Mouse (Mus musculus) urinary bladder, postnatal 4 days (tissue): ENCODE results near the gene Olfr1411.

ENCODE experiments used
- DNase-seq, 2 experiments: peaks; one replicate each; pipeline ENCODE4 v3.0.0; 2021 to 2022; ENCODE audit warnings: low spot score in 2 of 2

Gene Olfr1411

DNA sequence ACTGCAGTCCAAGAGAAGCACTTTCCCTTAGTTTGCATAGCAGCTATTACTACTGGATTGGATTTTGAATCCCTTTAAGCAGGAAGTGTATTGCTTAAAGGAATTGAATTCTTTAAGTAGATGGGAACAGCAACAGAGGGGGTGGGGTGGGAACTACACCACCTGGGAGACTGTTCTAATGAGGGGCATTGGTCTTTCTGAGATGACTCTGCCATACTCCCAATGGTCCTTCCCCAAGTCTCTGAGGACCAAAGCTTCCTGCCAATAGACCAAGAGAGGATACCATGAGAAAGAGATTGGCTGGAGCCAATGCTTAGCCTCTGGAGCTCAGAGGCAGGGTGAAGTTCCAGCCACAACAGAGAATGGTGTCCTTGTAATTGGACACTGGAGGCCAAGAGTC is at the start of gene Olfr1411:
Gene Olfr1411, plus strand, starts transcription at position 301 of the 400 bp plus-strand sequence.
- DNase-seq = no peak

- no peak for DNase-seq
These were observed 48.3 kb upstream of the Olfr1411 start for GRCm38 (mm10) chr1:92545929-92546328.

DNA sequence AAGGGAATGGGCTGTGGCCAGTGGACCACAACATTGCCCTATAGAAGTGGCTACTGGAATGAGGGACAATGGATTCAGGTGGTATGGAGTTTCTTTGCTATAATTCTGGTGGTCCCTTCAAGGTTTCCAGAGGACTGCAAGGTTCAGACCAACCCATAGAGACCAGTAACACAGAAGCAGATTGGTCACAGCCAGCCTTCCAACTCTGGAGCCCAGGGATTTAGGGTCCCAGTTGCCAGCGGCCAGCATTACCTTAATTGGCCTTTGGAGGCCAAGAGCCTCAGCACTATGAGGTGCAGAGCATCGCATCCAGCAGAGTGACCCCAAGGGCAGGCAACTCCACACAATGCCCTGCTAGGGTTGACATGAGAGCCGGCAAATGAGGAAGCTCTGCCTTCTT is 23.2 kb upstream of the Olfr1411 start, which contains the start of gene Olfr1413:
Gene Olfr1413, plus strand, starts transcription at position 301 of the 400 bp plus-strand sequence.
- no peak for DNase-seq

DNA sequence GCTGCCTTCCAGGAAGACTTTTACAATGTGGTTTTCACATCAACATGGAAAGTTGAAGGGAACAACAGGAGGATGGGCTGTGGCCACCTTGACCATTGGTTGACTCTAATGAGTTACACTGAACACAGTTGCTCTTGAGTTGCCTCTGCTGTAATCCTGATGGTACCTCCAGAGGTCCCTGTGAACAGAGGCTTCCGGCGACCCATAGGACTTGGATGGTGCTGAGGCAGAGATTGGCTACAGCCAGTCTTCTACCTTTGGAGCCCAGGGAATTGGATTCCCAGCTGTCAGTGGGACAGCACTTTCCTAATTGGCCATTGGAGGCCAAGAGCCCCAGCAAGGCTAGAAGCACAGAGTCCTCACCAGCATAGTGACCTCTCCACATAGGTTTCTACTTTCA is 8.7 kb upstream of the Olfr1411 start, which contains the start of gene Olfr1412:
Gene Olfr1412, plus strand, starts transcription at position 301 of the 400 bp plus-strand sequence.
- DNase-seq = no peak

DNA sequence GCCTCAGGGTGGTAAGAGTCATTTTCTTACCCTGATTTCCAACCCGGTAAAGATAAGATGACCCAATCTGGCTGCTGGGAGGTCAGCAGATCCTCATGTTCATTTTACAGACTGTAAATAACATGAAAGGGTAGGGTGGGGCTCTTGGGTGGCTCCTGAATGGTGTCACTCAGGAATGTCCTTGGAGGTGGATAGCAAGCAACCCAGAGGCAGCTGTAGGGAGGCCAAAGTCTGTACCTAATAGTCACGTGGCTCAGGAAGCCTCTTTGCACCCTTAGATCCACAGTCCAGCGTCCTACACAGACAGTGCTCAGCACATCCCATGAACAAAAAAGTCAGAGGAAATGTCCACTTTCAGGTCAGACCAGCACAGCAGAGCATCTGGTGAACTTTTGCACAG is 1.8 kb downstream of the Olfr1411 start:
- DNase-seq = no peak

DNA sequence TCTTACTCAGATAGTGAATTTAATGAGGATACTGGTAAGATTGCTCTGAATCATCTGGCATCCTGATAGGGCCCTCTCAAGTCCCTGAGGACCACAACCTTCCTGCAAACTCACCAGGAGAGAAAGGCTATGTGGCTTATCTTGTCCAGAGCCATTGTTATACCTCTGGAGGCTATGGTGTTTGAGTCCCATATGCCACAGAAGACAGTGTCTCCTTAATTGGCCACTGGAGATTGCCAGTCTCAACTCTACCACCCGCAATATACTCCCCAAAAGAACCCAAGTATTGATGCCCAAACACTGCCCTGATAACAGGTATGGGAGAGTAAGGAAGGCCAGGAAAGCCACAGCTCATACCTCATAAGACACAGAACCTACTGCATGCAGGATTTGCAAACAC is 11.3 kb downstream of the Olfr1411 start, which contains the start of gene Olfr1410:
Gene Olfr1410, plus strand, starts transcription at position 301 of the 400 bp plus-strand sequence.
- no peak for DNase-seq

GRCm38 (mm10) chr1:92607711-92608110 is 13.5 kb downstream of the Olfr1411 start:
- DNase-seq = no peak

- DNase-seq = no peak
These were observed 16.8 kb downstream of the Olfr1411 start for GRCm38 (mm10) chr1:92611008-92611407.

DNA sequence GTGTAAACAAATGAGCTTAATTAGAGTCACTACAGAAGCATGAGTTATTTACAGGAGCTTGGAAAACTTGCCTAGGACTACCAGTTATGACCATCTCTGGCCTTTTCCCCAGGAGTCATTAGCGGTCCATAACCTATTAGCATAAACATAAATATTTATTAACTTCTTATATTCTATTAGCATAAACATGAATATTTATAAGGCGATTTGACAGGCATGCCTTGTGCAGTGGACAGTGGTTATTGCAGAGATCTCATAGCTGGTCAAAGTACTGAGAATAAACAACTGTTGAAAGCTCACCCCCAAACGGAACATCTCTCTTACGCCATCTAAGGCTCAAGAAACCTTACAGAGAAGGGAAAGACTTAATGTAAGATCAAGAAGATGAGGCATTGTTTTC is 19.0 kb downstream of the Olfr1411 start:
- DNase-seq = no peak

DNA sequence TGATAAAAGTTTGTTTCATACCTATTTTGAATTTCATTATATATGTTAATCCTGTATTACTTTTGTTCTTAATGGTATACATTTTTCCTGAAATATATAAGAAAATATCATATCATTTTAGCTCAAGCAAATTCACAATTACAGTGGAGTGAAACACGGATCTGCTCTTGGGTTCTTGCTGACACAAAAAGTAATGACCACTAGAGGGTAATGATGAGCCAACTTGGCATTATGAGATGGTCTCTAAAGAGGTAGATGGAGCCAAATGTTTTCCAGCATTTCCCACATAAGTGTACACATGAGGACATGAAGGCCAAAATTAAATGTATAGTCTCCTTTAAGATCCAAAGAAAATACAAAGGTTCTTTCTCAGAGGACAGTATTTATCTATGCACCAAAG is 20.3 kb downstream of the Olfr1411 start:
- DNase-seq = no peak

- DNase-seq = no peak
These were observed 21.8 kb downstream of the Olfr1411 start for GRCm38 (mm10) chr1:92616046-92616445.

- DNase-seq = no peak
These were observed 23.3 kb downstream of the Olfr1411 start, which contains the start of gene Olfr12 for GRCm38 (mm10) chr1:92617488-92617887. Gene Olfr12, plus strand, starts transcription at chr1:92617788.

GRCm38 (mm10) chr1:92618360-92618759 is 24.1 kb downstream of the Olfr1411 start:
- DNase-seq = peak in 1 of 2 experiments; percentile 41

DNA sequence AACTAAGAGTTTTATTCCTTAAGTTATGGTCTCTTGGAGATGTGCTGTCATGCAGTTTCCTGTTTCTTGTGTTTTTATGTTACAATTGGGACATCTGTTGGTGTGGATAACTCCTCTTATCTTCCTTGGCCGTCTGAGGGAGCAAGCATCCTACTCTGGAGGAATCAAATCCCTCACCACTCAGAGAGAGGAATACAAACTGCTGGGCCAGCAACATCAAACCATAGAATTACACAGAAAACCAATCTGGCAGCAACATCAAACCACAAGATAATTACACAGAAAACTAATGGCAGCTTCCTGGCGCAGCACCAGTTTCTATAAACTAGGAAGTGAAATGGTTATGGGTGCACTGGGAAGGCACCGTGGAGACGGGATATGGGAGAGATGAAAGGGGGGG is 34.0 kb downstream of the Olfr1411 start:
- no peak for DNase-seq

GRCm38 (mm10) chr1:92632196-92632595 is 38.0 kb downstream of the Olfr1411 start:
- peak in 1 of 2 experiments; percentile 54 for DNase-seq

DNA sequence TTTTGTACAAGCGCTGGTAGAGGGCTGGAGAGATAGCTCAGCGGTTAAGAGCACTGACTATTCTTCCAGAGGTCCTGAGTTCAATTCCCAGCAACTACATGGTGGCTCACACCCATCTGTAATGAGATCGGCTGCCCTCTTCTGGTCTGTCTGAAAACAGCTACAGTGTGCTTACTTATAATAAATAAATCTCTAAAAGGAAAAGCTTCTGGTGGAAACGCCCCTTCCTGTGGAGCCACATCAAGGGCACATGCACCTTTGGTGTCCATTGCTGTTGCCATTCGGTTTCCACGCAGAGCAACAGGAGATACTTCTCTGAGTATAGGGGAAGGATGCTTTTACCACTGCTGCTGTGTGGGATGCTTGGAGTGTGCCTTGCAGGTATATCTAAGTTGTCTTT is 38.7 kb downstream of the Olfr1411 start:
- DNase-seq = peak in 1 of 2 experiments; percentile 17

DNA sequence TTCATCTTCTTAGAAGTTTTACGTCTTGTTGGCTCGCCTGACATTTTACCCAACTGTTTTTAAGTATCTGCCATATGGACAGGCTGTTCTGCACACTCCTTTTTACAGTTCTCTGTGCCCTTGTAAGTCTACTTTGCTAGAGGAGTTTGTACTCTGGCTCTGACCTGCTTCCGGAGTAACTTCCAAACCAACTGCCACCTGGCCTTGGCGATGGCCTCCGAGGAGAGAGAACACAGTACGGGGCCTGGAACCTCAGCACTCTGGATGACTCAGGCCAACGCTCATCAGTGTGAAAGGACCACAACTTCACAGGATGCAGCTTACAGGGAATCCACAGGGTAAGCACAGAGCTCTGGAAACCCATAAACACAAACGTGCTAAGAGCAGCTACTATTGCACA is 39.5 kb downstream of the Olfr1411 start:
- peak in 1 of 2 experiments; percentile 43 for DNase-seq

GRCm38 (mm10) chr1:92634569-92634968 is 40.4 kb downstream of the Olfr1411 start:
- DNase-seq = peak in 1 of 2 experiments; percentile 19

DNA sequence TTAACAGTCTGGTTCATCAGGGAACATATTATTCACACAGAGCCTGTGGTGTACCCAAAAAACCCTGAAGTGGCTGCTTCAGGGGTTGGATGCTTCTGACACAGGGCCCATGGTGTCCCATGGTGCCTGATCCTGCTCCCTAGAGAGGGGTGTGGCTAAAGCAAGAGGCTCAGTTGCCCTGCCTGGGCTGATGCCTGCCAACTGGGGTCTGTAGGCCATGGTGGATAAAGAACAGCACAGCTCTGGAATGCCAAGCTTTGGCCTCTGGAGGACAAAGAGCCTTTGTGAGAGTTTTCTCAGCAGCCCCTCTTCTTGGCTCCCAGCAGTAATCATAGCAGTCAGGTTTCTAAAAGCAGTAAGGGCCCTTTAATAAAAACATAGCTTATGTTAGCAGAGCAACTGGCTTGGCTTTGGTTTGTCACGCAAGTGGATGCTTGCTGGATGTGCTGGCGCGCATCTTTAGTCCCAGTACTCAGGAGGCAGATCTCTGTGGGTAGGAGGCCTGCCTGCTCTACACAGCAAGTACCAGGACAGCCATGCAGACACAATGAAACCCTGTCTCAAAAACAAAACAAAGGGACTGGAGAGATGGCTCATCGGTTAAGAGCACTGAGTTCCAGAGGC is 40.9 kb downstream of the Olfr1411 start:
- DNase-seq = peak in 1 of 2 experiments; percentile 51

DNA sequence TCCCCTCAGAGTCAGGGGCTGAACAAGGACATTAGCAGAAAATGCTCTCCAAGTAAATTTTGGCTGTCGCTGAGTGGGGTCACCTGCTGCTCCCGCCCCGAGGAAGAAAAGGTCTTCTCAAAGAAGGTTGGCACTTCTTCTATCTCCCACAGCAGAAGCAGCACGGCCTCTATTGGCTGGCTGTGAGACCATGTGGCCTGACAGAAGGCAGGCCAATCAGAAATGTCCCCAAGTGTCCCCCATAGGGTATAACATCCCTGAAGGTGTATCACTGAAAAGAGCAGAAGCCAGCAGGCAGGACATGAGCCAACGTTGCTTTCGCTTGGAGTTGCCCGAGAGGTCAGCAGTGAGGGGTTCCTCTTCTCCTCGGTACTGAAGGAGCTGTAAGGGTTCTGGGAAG is 41.8 kb downstream of the Olfr1411 start:
- peak in 1 of 2 experiments; percentile 50 for DNase-seq

DNA sequence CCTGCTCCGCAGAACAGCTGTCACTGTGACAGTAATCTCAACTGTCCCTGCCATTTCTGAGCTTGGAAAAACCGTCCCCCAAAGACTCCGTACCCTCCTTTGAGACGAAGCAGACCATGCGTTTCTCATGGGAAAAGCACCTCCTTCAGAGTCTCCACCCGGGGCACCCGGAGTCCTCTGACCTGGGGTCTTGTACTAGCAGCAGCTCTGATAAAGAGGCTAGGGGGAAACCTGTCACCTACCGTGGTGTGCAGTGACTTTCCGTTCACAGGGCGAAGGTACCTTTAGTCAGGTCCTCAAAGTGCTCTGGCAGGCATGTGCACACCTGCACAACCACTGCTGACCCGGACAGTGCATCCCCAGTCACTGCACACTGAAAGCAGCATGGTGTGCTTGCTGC is 42.5 kb downstream of the Olfr1411 start:
- peak in 1 of 2 experiments; percentile 56 for DNase-seq

GRCm38 (mm10) chr1:92637501-92638172 is 43.4 kb downstream of the Olfr1411 start:
- peak in 1 of 2 experiments; percentile 51 for DNase-seq

DNA sequence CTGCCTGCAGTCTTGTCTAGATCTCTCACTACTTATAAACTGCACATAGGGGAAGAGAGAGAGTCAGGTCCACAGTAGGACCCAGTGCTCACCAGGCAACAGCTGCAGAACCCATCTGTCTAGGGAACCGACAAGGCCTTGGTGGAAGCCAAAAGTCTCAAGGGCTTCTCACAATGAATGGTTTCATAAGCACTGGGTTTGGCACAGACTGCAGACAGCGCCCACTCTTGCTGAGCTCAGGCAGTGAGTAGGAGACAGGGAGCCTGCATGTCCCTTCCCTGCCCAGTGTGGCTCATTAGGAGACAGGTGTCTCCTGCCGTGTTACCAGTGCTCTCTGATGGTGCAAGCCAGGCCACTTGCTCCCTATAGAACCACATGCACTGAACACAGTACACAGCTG is 44.0 kb downstream of the Olfr1411 start:
- DNase-seq = peak in 1 of 2 experiments; percentile 45
